Mouse (Mus musculus): ENCODE measurements around the gene Ythdc1. TPM values are rescaled to one million over a fixed set of nuclear protein-coding genes. Genes with fewer than 3 reads are reported as not detected.

Gene Ythdc1
- total and polyA plus RNA-seq, 3 experiments: 40.0 to 116 (median 64.9) TPM

GRCm38 (mm10) chr5:86858336-86858735 is 54.3 kb downstream of the Ythdc1 start:
- no peak overlapping the region for H3K4me2 ChIP-seq (ENCODE audit: insufficient read depth, low read depth, poor library complexity, severe bottlenecking)
- in situ Hi-C loops (cut with MboI; ENCODE audit: low pct_ligation_motif_present, low pct_unique_long_range_greater_than_20kb, low sequenced_read_pairs) (no loop called here), dilution Hi-C loops (cut with MboI; ENCODE audit: extremely low pct_ligation_motif_present, extremely low pct_unique_long_range_greater_than_20kb, low sequenced_read_pairs) (no loop called here)
- no peak overlapping the region for H3K9ac ChIP-seq (ENCODE audit: insufficient read depth, low read depth)
- H3K9me3 ChIP-seq (replicated peaks; ENCODE audit: low read length): no peaks in the 10 kb centered on the region
- TF ChIP-seq ZKSCAN1 (IDR thresholded peaks at IDR 0.05; ENCODE audit: borderline replicate concordance, low read depth, low read length): no peak
- no peak for TF ChIP-seq USF1 (IDR thresholded peaks at IDR 0.05; ENCODE audit: low read depth, low read length)
- TF ChIP-seq SIN3A (IDR thresholded peaks at IDR 0.05; ENCODE audit: low read length): no peak
- TF ChIP-seq UBTF (IDR thresholded peaks at IDR 0.05; ENCODE audit: low read depth, low read length): no peak
- no peak for TF ChIP-seq ZNF384 (IDR thresholded peaks at IDR 0.05; ENCODE audit: low read depth, low read length)
- no peak for TF ChIP-seq POLR2A (IDR thresholded peaks at IDR 0.05; ENCODE audit: low read depth, low read length)
- no peak for TF ChIP-seq MAX (IDR thresholded peaks at IDR 0.05; ENCODE audit: low read length)
- TF ChIP-seq TBP (conservative IDR thresholded peaks at IDR 0.05; ENCODE audit: low read depth, low read length): no peak
- no peak for TF ChIP-seq RCOR1 (conservative IDR thresholded peaks at IDR 0.05; ENCODE audit: low read depth, low read length)
- TF ChIP-seq JUND (conservative IDR thresholded peaks at IDR 0.05; ENCODE audit: low read depth, low read length): no peak
- no peak for TF ChIP-seq HCFC1 (IDR thresholded peaks at IDR 0.05; ENCODE audit: low read depth, low read length)
- no peak for TF ChIP-seq ZMIZ1 (IDR thresholded peaks at IDR 0.05; ENCODE audit: low read depth, low read length)
- TF ChIP-seq GABPA (IDR thresholded peaks at IDR 0.05; ENCODE audit: insufficient replicate concordance, low read depth, low read length): no peak
- no peak for TF ChIP-seq KAT2A (IDR thresholded peaks at IDR 0.05; ENCODE audit: insufficient replicate concordance, low read length)
- TF ChIP-seq ETS1 (conservative IDR thresholded peaks at IDR 0.05; ENCODE audit: low read depth, low read length): no peak
- no peak for TF ChIP-seq RAD21 (IDR thresholded peaks at IDR 0.05; ENCODE audit: low read depth, low read length)
- no peaks in the 10 kb centered on the region for H3K36me3 ChIP-seq (replicated peaks in 1 of 2; ENCODE audit: control insufficient read depth in 1 of 2, insufficient read depth in 1 of 2, low read length in 1 of 2)
- no peak for DNase-seq (ENCODE audit: extremely low read depth)
- H3K27ac ChIP-seq (ENCODE audit: insufficient read depth, low read depth): no peak overlapping the region
- H3K4me3 ChIP-seq (replicated peaks in 1 of 3; ENCODE audit: low read depth in 2 of 3, low read length in 2 of 3, poor library complexity in 1 of 3): no peak overlapping the region
- H3K27me3 ChIP-seq (replicated peaks): no peaks in the 10 kb centered on the region
- H3K4me1 ChIP-seq (ENCODE audit: control insufficient read depth in 1 of 2, insufficient read depth in 2 of 2): no peaks in the 10 kb centered on the region
- no peaks in the 10 kb centered on the region for H3K79me2 ChIP-seq (replicated peaks; ENCODE audit: control insufficient read depth, extremely low read depth, insufficient read depth, poor library complexity, severe bottlenecking)

GRCm38 (mm10) chr5:86871877-86872276 is 67.9 kb downstream of the Ythdc1 start:
- dilution Hi-C loops (cut with MboI; ENCODE audit: extremely low pct_ligation_motif_present, extremely low pct_unique_long_range_greater_than_20kb, low sequenced_read_pairs) (no loop called here), in situ Hi-C loops (cut with MboI; ENCODE audit: low pct_ligation_motif_present, low pct_unique_long_range_greater_than_20kb, low sequenced_read_pairs) (no loop called here)
- Histone ChIP-seq H3K4me2 (ENCODE audit: insufficient read depth, low read depth, poor library complexity, severe bottlenecking) (no peak overlapping the region), H3K36me3 (replicated peaks in 1 of 2; ENCODE audit: control insufficient read depth in 1 of 2, insufficient read depth in 1 of 2, low read length in 1 of 2) (no peaks in the 10 kb centered on the region), H3K4me3 (replicated peaks in 1 of 3; ENCODE audit: low read depth in 2 of 3, low read length in 2 of 3, poor library complexity in 1 of 3) (no peak overlapping the region), H3K9me3 (replicated peaks; ENCODE audit: low read length) (no peaks in the 10 kb centered on the region), H3K27me3 (replicated peaks) (no peaks in the 10 kb centered on the region), H3K27ac (ENCODE audit: insufficient read depth, low read depth) (no peak overlapping the region), H3K9ac (ENCODE audit: insufficient read depth, low read depth) (no peak overlapping the region), H3K79me2 (replicated peaks; ENCODE audit: control insufficient read depth, extremely low read depth, insufficient read depth, poor library complexity, severe bottlenecking) (no peaks in the 10 kb centered on the region), H3K4me1 (ENCODE audit: control insufficient read depth in 1 of 2, insufficient read depth in 2 of 2) (no peaks in the 10 kb centered on the region)
- no peak for DNase-seq (ENCODE audit: extremely low read depth)
- TF ChIP-seq ZC3H11A (IDR thresholded peaks at IDR 0.05; ENCODE audit: low read depth, low read length) (no peak), E2F4 (IDR thresholded peaks at IDR 0.05; ENCODE audit: insufficient replicate concordance, low read depth, low read length) (no peak)

Other genes with a start within 250 kb of the Ythdc1 start
- gene Tmprss11f, start 171.8 kb upstream of the Ythdc1 start, total RNA-seq (2012; rRNA removed): not detected in 2 replicates
- gene Tmprss11f, start 171.8 kb upstream of the Ythdc1 start, total RNA-seq (2014; rRNA removed): not detected in 2 replicates
- gene Tmprss11f, start 171.8 kb upstream of the Ythdc1 start, polyA plus RNA-seq (2012; ENCODE audit: insufficient read length, low read depth): not detected in 2 replicates
- gene Tmprss11b, start 127.9 kb upstream of the Ythdc1 start, total RNA-seq (2012; rRNA removed): not detected in 2 replicates
- gene Tmprss11b, start 127.9 kb upstream of the Ythdc1 start, total RNA-seq (2014; rRNA removed): not detected in 2 replicates
- not detected in 2 replicates for gene Tmprss11b, start 127.9 kb upstream of the Ythdc1 start, polyA plus RNA-seq (2012; ENCODE audit: insufficient read length, low read depth)
- gene Tmprss11e, start 58.4 kb upstream of the Ythdc1 start, total RNA-seq (2012; rRNA removed): not detected in 2 replicates
- gene Tmprss11e, start 58.4 kb upstream of the Ythdc1 start, total RNA-seq (2014; rRNA removed): not detected in 2 replicates
- gene Tmprss11e, start 58.4 kb upstream of the Ythdc1 start, polyA plus RNA-seq (2012; ENCODE audit: insufficient read length, low read depth): not detected in 2 replicates
- not detected in 2 replicates for gene Ugt2b34, start 102.7 kb downstream of the Ythdc1 start, total RNA-seq (2012; rRNA removed)
- not detected in 2 replicates for gene Ugt2b34, start 102.7 kb downstream of the Ythdc1 start, total RNA-seq (2014; rRNA removed)
- gene Ugt2b34, start 102.7 kb downstream of the Ythdc1 start, polyA plus RNA-seq (2012; ENCODE audit: insufficient read length, low read depth): not detected in 2 replicates
- not detected in 2 replicates for gene Ugt2b1, start 122.3 kb downstream of the Ythdc1 start, total RNA-seq (2012; rRNA removed)
- not detected in 2 replicates for gene Ugt2b1, start 122.3 kb downstream of the Ythdc1 start, total RNA-seq (2014; rRNA removed)
- not detected in 2 replicates for gene Ugt2b1, start 122.3 kb downstream of the Ythdc1 start, polyA plus RNA-seq (2012; ENCODE audit: insufficient read length, low read depth)
- gene Ugt2b35, start 196.6 kb downstream of the Ythdc1 start, total RNA-seq (2012; rRNA removed): not detected in 2 replicates
- not detected in 2 replicates for gene Ugt2b35, start 196.6 kb downstream of the Ythdc1 start, total RNA-seq (2014; rRNA removed)
- gene Ugt2b35, start 196.6 kb downstream of the Ythdc1 start, polyA plus RNA-seq (2012; ENCODE audit: insufficient read length, low read depth): not detected in 2 replicates

Measured in CH12.LX (cell line).